Mouse (Mus musculus): ENCODE results near the gene Psrc1. TPM values are rescaled to one million over a fixed set of nuclear protein-coding genes. Genes with fewer than 3 reads are reported as not detected.

Gene Psrc1
- 21.9 and 23.0 TPM in 2 replicates for polyA plus RNA-seq (2015; fragmentation: Nextera tagmentation; extraction: Ambion mirVana)

- Histone ChIP-seq H3K36me3 (ENCODE audit: control insufficient read depth, insufficient read depth) (peaks cover 3% of the 10 kb centered on the region; the same call in 1 of the 2 replicates), H3K27me3 (ENCODE audit: control insufficient read depth, insufficient read depth, low read length) (no peaks in the 10 kb centered on the region), H3K4me1 (ENCODE audit: control insufficient read depth, insufficient read depth, low read length) (peaks cover 34% of the 10 kb centered on the region), H3K4me2 (ENCODE audit: low read depth, low read length) (peak within 1 kb of the TSS; percentile 70), H3K9me3 (replicated peaks; ENCODE audit: control insufficient read depth, low read length) (no peaks in the 10 kb centered on the region), H3K9ac (ENCODE audit: low read length) (peak within 1 kb of the TSS; percentile 72), H3K27ac (ENCODE audit: low read length) (peak within 1 kb of the TSS; percentile 52), H3K4me3 (ENCODE audit: low read length) (peak within 1 kb of the TSS; percentile 80)
- peak; percentile 88 for ATAC-seq (replicated peaks; ENCODE audit: extremely low read depth, insufficient read depth, low FRiP score)
- WGBS: 1% methylated on average over 44 of the region's 44 CpGs
Observed at GRCm38 (mm10) chr3:108383485-108384354, at the start of gene Psrc1. TSS of gene Psrc1 (plus strand) at chr3:108383839.

- Histone ChIP-seq H3K36me3 (ENCODE audit: control insufficient read depth, insufficient read depth) (peaks cover 52% of the 10 kb centered on the region), H3K9me3 (replicated peaks; ENCODE audit: control insufficient read depth, low read length) (no peaks in the 10 kb centered on the region), H3K4me1 (ENCODE audit: control insufficient read depth, insufficient read depth, low read length) (no peaks in the 10 kb centered on the region), H3K4me2 (ENCODE audit: low read depth, low read length) (no peak overlapping the region), H3K9ac (ENCODE audit: low read length) (no peak overlapping the region), H3K4me3 (ENCODE audit: low read length) (no peak overlapping the region), H3K27ac (ENCODE audit: low read length) (no peak overlapping the region), H3K27me3 (ENCODE audit: control insufficient read depth, insufficient read depth, low read length) (no peaks in the 10 kb centered on the region)
- ATAC-seq (replicated peaks; ENCODE audit: extremely low read depth, insufficient read depth, low FRiP score): no peak
- WGBS: 93% methylated on average over 5 of the region's 5 CpGs
Observed at GRCm38 (mm10) chr3:108336878-108337277, 46.8 kb upstream of the Psrc1 start.

DNA sequence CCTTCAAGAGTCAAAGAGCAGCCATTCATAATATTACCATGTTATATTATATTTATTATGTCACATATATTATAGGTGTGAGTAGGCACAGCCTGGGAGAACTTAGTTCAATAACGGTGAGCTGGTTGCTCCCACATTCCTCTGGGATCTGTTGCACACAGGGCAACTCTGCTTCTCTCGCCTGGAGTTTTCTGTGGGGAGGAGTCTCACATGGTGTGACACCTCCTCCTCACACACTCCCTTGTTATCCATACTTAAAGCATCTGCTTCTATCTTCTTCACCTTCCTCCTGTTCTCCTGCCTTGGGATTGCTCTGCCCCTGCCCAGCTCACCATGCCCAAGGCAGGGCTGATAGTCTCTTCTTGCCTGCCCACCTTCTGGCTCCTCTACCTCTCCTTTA lies 42.6 kb upstream of the Psrc1 start:
- no peak overlapping the region for H3K9ac ChIP-seq (ENCODE audit: low read length)
- no peak overlapping the region for H3K4me3 ChIP-seq (ENCODE audit: low read length)
- no peaks in the 10 kb centered on the region for H3K9me3 ChIP-seq (replicated peaks; ENCODE audit: control insufficient read depth, low read length)
- H3K27me3 ChIP-seq (ENCODE audit: control insufficient read depth, insufficient read depth, low read length): no peaks in the 10 kb centered on the region
- no peak overlapping the region for H3K4me2 ChIP-seq (ENCODE audit: low read depth, low read length)
- H3K4me1 ChIP-seq (ENCODE audit: control insufficient read depth, insufficient read depth, low read length): no peaks in the 10 kb centered on the region
- no peak for ATAC-seq (replicated peaks; ENCODE audit: extremely low read depth, insufficient read depth, low FRiP score)
- no peak overlapping the region for H3K27ac ChIP-seq (ENCODE audit: low read length)
- peaks cover 42% of the 10 kb centered on the region for H3K36me3 ChIP-seq (ENCODE audit: control insufficient read depth, insufficient read depth)
- 76% methylated on average over 2 of the region's 2 CpGs for WGBS

GRCm38 (mm10) chr3:108342185-108342584 lies 41.5 kb upstream of the Psrc1 start:
- no peak for ATAC-seq (replicated peaks; ENCODE audit: extremely low read depth, insufficient read depth, low FRiP score)

DNA sequence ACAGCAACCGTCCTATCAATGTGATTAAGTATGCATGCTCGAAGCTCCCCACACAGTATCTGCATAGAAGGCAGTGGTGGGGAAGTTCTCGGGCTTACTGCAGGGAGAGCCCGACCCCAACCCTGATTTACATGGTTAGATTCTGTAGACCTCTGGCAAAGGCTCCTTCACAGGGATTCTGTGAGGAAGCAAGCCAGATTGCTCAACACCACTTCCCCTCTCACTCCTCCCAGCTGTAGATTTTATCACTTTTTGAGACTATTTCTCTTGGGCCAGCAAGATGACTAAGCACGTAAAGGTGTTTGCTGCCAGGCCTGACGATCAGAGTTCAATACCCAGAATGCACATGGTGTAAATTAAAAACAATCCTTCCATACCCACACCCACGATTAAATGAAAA lies 37.8 kb upstream of the Psrc1 start:
- H3K27ac ChIP-seq (ENCODE audit: low read length): no peak overlapping the region
- no peak overlapping the region for H3K4me3 ChIP-seq (ENCODE audit: low read length)
- H3K9ac ChIP-seq (ENCODE audit: low read length): no peak overlapping the region
- H3K4me2 ChIP-seq (ENCODE audit: low read depth, low read length): no peak overlapping the region
- 78% methylated on average over 7 of the region's 7 CpGs for WGBS
- no peaks in the 10 kb centered on the region for H3K4me1 ChIP-seq (ENCODE audit: control insufficient read depth, insufficient read depth, low read length)
- no peak for ATAC-seq (replicated peaks; ENCODE audit: extremely low read depth, insufficient read depth, low FRiP score)
- peaks cover 37% of the 10 kb centered on the region for H3K36me3 ChIP-seq (ENCODE audit: control insufficient read depth, insufficient read depth)
- no peaks in the 10 kb centered on the region for H3K27me3 ChIP-seq (ENCODE audit: control insufficient read depth, insufficient read depth, low read length)
- H3K9me3 ChIP-seq (replicated peaks; ENCODE audit: control insufficient read depth, low read length): no peaks in the 10 kb centered on the region

More at GRCm38 (mm10) chr3:108342185-108342584, 41.5 kb upstream of the Psrc1 start:
- Histone ChIP-seq H3K4me1 (ENCODE audit: control insufficient read depth, insufficient read depth, low read length) (no peaks in the 10 kb centered on the region), H3K9ac (ENCODE audit: low read length) (no peak overlapping the region), H3K36me3 (ENCODE audit: control insufficient read depth, insufficient read depth) (peaks cover 46% of the 10 kb centered on the region), H3K4me3 (ENCODE audit: low read length) (no peak overlapping the region), H3K9me3 (replicated peaks; ENCODE audit: control insufficient read depth, low read length) (no peaks in the 10 kb centered on the region), H3K27ac (ENCODE audit: low read length) (no peak overlapping the region), H3K4me2 (ENCODE audit: low read depth, low read length) (no peak overlapping the region), H3K27me3 (ENCODE audit: control insufficient read depth, insufficient read depth, low read length) (no peaks in the 10 kb centered on the region)
- WGBS: 57% methylated on average over 7 of the region's 7 CpGs

DNA sequence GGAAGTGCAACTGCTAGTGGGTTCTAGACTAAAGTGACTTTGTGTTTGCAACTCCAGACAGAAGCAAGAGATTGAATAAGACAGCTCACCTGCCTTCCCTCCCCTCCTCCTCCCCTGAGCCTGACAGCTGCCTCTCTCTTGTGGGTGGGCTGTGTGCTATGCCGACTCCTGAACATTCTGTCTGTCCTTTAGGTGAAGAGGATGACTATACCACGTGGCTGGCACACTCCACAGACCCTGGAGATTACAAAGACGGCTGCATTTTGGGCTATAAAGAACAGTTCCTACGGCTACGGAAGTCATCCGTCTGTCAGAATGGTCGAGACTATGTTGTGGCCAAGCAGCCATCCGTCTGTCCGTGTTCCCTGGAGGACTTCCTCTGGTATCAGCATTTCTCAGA lies 35.3 kb upstream of the Psrc1 start:
- no peak overlapping the region for H3K9ac ChIP-seq (ENCODE audit: low read length)
- peaks cover 39% of the 10 kb centered on the region for H3K36me3 ChIP-seq (ENCODE audit: control insufficient read depth, insufficient read depth)
- H3K4me3 ChIP-seq (ENCODE audit: low read length): no peak overlapping the region
- no peak overlapping the region for H3K27ac ChIP-seq (ENCODE audit: low read length)
- no peak overlapping the region for H3K4me2 ChIP-seq (ENCODE audit: low read depth, low read length)
- no peaks in the 10 kb centered on the region for H3K9me3 ChIP-seq (replicated peaks; ENCODE audit: control insufficient read depth, low read length)
- no peak for ATAC-seq (replicated peaks; ENCODE audit: extremely low read depth, insufficient read depth, low FRiP score)
- no peaks in the 10 kb centered on the region for H3K4me1 ChIP-seq (ENCODE audit: control insufficient read depth, insufficient read depth, low read length)
- WGBS: 60% methylated on average over 9 of the region's 9 CpGs
- no peaks in the 10 kb centered on the region for H3K27me3 ChIP-seq (ENCODE audit: control insufficient read depth, insufficient read depth, low read length)

- Histone ChIP-seq H3K4me1 (ENCODE audit: control insufficient read depth, insufficient read depth, low read length) (no peaks in the 10 kb centered on the region), H3K27ac (ENCODE audit: low read length) (no peak overlapping the region), H3K9me3 (replicated peaks; ENCODE audit: control insufficient read depth, low read length) (no peaks in the 10 kb centered on the region), H3K9ac (ENCODE audit: low read length) (no peak overlapping the region), H3K4me3 (ENCODE audit: low read length) (no peak overlapping the region), H3K4me2 (ENCODE audit: low read depth, low read length) (no peak overlapping the region), H3K27me3 (ENCODE audit: control insufficient read depth, insufficient read depth, low read length) (no peaks in the 10 kb centered on the region), H3K36me3 (ENCODE audit: control insufficient read depth, insufficient read depth) (peaks cover 35% of the 10 kb centered on the region)
- ATAC-seq (replicated peaks; ENCODE audit: extremely low read depth, insufficient read depth, low FRiP score): no peak
- WGBS: 83% methylated on average over 3 of the region's 3 CpGs
Observed at GRCm38 (mm10) chr3:108355245-108355644, 28.4 kb upstream of the Psrc1 start.

DNA sequence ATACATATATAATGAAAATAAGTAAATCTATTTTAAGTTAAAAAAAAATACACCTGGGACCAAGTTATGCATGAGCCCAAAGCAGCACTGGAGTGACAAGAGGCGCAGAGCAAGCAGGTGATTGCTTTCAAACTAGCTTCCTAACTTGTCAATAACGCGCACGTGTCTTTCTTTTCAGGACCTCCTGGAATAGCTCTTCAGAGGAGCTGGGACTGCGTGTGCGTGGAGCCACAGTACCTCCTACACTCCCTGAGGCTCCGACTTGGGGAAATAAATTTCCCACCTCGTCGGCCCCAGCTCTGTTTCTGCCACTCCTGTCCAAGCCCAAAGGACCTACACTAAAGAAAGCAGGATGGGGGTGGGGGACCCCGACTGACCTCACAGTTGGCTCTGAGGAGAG lies 26.6 kb upstream of the Psrc1 start:
- ATAC-seq (replicated peaks; ENCODE audit: extremely low read depth, insufficient read depth, low FRiP score): no peak
- no peak overlapping the region for H3K4me3 ChIP-seq (ENCODE audit: low read length)
- peaks cover 27% of the 10 kb centered on the region for H3K36me3 ChIP-seq (ENCODE audit: control insufficient read depth, insufficient read depth)
- no peaks in the 10 kb centered on the region for H3K27me3 ChIP-seq (ENCODE audit: control insufficient read depth, insufficient read depth, low read length)
- WGBS: 90% methylated on average over 10 of the region's 10 CpGs
- peaks cover 7% of the 10 kb centered on the region for H3K4me1 ChIP-seq (ENCODE audit: control insufficient read depth, insufficient read depth, low read length)
- no peak overlapping the region for H3K9ac ChIP-seq (ENCODE audit: low read length)
- no peaks in the 10 kb centered on the region for H3K9me3 ChIP-seq (replicated peaks; ENCODE audit: control insufficient read depth, low read length)
- H3K27ac ChIP-seq (ENCODE audit: low read length): no peak overlapping the region
- H3K4me2 ChIP-seq (ENCODE audit: low read depth, low read length): no peak overlapping the region

- WGBS: 76% methylated on average over 6 of the region's 6 CpGs
- peaks cover 10% of the 10 kb centered on the region for H3K4me1 ChIP-seq (ENCODE audit: control insufficient read depth, insufficient read depth, low read length)
- no peaks in the 10 kb centered on the region for H3K9me3 ChIP-seq (replicated peaks; ENCODE audit: control insufficient read depth, low read length)
- H3K4me2 ChIP-seq (ENCODE audit: low read depth, low read length): no peak overlapping the region
- H3K9ac ChIP-seq (ENCODE audit: low read length): no peak overlapping the region
- peaks cover 24% of the 10 kb centered on the region for H3K36me3 ChIP-seq (ENCODE audit: control insufficient read depth, insufficient read depth)
- H3K27ac ChIP-seq (ENCODE audit: low read length): no peak overlapping the region
- H3K4me3 ChIP-seq (ENCODE audit: low read length): no peak overlapping the region
- no peaks in the 10 kb centered on the region for H3K27me3 ChIP-seq (ENCODE audit: control insufficient read depth, insufficient read depth, low read length)
- ATAC-seq (replicated peaks; ENCODE audit: extremely low read depth, insufficient read depth, low FRiP score): no peak
Observed at GRCm38 (mm10) chr3:108358445-108358844, 25.2 kb upstream of the Psrc1 start.
